19 mouse cellular contexts compared by ENCODE assay signal in the genomic region with DNA sequence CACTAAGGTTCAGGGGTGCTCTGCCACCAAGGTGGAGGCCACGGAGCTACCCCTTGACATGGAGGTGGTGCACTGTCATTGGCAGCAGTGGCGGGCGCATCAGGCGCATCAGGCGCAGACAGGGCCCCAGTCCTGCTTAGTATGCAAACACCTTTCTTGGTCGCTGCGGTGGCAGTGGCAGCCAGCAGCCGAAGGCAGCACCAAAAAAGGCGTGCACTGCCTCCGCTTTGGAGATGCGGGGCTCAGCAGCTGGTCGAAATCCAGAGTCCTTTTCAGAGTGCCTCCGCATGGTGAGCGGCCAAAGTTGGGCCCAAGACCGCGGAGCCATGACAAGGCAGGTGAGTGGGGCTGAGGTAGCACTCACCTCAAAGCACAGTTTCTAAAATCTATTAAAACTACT.
"Had no signal": no experiment of that assay in that cellular context is flagged by ENCODE, and none has a peak within 500 bp of the region (broad histone marks: within the 10 kb centered on the region; RNA-seq: fewer than 3 reads in every experiment).

No protein-coding gene starts in this region.

- H3K27ac ChIP-seq: liver, embryonic 15.5 days; lung, embryonic 15.5 days; macrophage; midbrain, embryonic 13.5 days; midbrain, embryonic 15.5 days; neural tube, embryonic 12.5 days had no signal

- H3K36me3 ChIP-seq: liver, embryonic 15.5 days; lung, embryonic 15.5 days; midbrain, embryonic 15.5 days; neural tube, embryonic 12.5 days had no signal

- H3K4me1 ChIP-seq: liver, embryonic 15.5 days; lung, embryonic 15.5 days; megakaryocyte, embryonic 14.5 days; midbrain, embryonic 13.5 days; midbrain, embryonic 15.5 days; neural tube, embryonic 12.5 days had no signal

- DNase-seq: liver, postnatal 0 days; lung, adult 2 months; lung, postnatal 14 days; lung, postnatal 36 days; right cerebral cortex, postnatal 25 days; right cerebral cortex, postnatal 4 days; spleen, adult 18-20 months; thymus, adult 2 months; thymus, postnatal 25 days; thymus, postnatal 4 days had no signal

- H3K4me2 ChIP-seq: liver, embryonic 15.5 days; lung, embryonic 15.5 days; midbrain, embryonic 11.5 days; midbrain, embryonic 13.5 days; midbrain, embryonic 15.5 days; neural tube, embryonic 12.5 days had no signal

- H3K9ac ChIP-seq: liver, embryonic 15.5 days; liver, postnatal 0 days; lung, embryonic 15.5 days; midbrain, embryonic 13.5 days; midbrain, embryonic 15.5 days; neural tube, embryonic 12.5 days had no signal

- H3K9me3 ChIP-seq: midbrain, embryonic 15.5 days had no signal

- H3K4me3 ChIP-seq: liver, embryonic 15.5 days; lung, embryonic 15.5 days; megakaryocyte, embryonic 14.5 days; midbrain, embryonic 13.5 days; midbrain, embryonic 15.5 days; neural tube, embryonic 12.5 days had no signal

- H3K27me3 ChIP-seq: liver, embryonic 15.5 days; lung, embryonic 15.5 days; megakaryocyte, embryonic 14.5 days; midbrain, embryonic 13.5 days; midbrain, embryonic 15.5 days; neural tube, embryonic 12.5 days had no signal

- ATAC-seq: liver, postnatal 0 days; lung, postnatal 0 days; midbrain, embryonic 13.5 days; midbrain, embryonic 15.5 days had no signal
